Mouse (Mus musculus): ENCODE data around the gene Unc119b. TPM values are rescaled to one million over a fixed set of nuclear protein-coding genes. Genes with fewer than 3 reads are reported as not detected.
"Not testable (repeated sequence)": the region's sequence is repeated elsewhere in the genome, so short reads cannot be mapped to it uniquely, and the experiment has no call there.

Unc119b gene
- polyA plus RNA-seq, 1 experiment from 2014 or later = 65.4 TPM

GRCm38 (mm10) chr5:115083492-115083891 lies 51.3 kb downstream of the Unc119b start:
- Histone ChIP-seq H3K4me2 (ENCODE audit: low read depth, severe bottlenecking) (no peak overlapping the region), H3K4me1 (ENCODE audit: control insufficient read depth, insufficient read depth, low read length) (no peaks in the 10 kb centered on the region), H3K27ac (replicated peaks; ENCODE audit: low read depth, low read length) (no peak overlapping the region), H3K4me3 (ENCODE audit: low read depth, low read length) (no peak overlapping the region), H3K27me3 (ENCODE audit: control insufficient read depth, insufficient read depth, low read length) (no peaks in the 10 kb centered on the region), H3K9ac (ENCODE audit: low read length) (no peak overlapping the region), H3K9me3 (ENCODE audit: control insufficient read depth, low read length) (no peaks in the 10 kb centered on the region), H3K36me3 (ENCODE audit: control insufficient read depth, insufficient read depth, low read length) (peaks cover 15% of the 10 kb centered on the region)
- ATAC-seq (ENCODE audit: insufficient number of reproducible peaks, low FRiP score, low TSS enrichment, low read depth) = no peak
- DNase-seq (ENCODE audit: low spot score) = no peak
- 83% methylated on average over 6 of the region's 6 CpGs for WGBS

GRCm38 (mm10) chr5:115081636-115082035 lies 53.1 kb downstream of the Unc119b start:
- no peak for ATAC-seq (ENCODE audit: insufficient number of reproducible peaks, low FRiP score, low TSS enrichment, low read depth)
- no peak overlapping the region for H3K27ac ChIP-seq (replicated peaks; ENCODE audit: low read depth, low read length)
- no peak overlapping the region for H3K4me3 ChIP-seq (ENCODE audit: low read depth, low read length)
- DNase-seq (ENCODE audit: low spot score) = no peak
- no peaks in the 10 kb centered on the region for H3K9me3 ChIP-seq (ENCODE audit: control insufficient read depth, low read length)
- 85% methylated on average over 5 of the region's 5 CpGs for WGBS
- H3K36me3 ChIP-seq (ENCODE audit: control insufficient read depth, insufficient read depth, low read length) = peaks cover 6% of the 10 kb centered on the region; the same call in 1 of the 2 replicates
- H3K4me2 ChIP-seq (ENCODE audit: low read depth, severe bottlenecking) = no peak overlapping the region
- H3K9ac ChIP-seq (ENCODE audit: low read length) = no peak overlapping the region
- H3K4me1 ChIP-seq (ENCODE audit: control insufficient read depth, insufficient read depth, low read length) = no peaks in the 10 kb centered on the region
- no peaks in the 10 kb centered on the region for H3K27me3 ChIP-seq (ENCODE audit: control insufficient read depth, insufficient read depth, low read length)

GRCm38 (mm10) chr5:115076144-115076901 lies 58.5 kb downstream of the Unc119b start:
- DNase-seq (ENCODE audit: low spot score) (peak; percentile 75), ATAC-seq (ENCODE audit: insufficient number of reproducible peaks, low FRiP score, low TSS enrichment, low read depth) (no peak)
- Histone ChIP-seq H3K27ac (replicated peaks; ENCODE audit: low read depth, low read length) (no peak overlapping the region), H3K27me3 (ENCODE audit: control insufficient read depth, insufficient read depth, low read length) (no peaks in the 10 kb centered on the region), H3K9me3 (ENCODE audit: control insufficient read depth, low read length) (no peaks in the 10 kb centered on the region), H3K36me3 (ENCODE audit: control insufficient read depth, insufficient read depth, low read length) (no peaks in the 10 kb centered on the region; the same call in 1 of the 2 replicates), H3K9ac (ENCODE audit: low read length) (no peak overlapping the region), H3K4me1 (ENCODE audit: control insufficient read depth, insufficient read depth, low read length) (peaks cover 8% of the 10 kb centered on the region), H3K4me2 (ENCODE audit: low read depth, severe bottlenecking) (no peak overlapping the region), H3K4me3 (ENCODE audit: low read depth, low read length) (no peak overlapping the region)
- 59% methylated on average over 5 of the region's 5 CpGs for WGBS

- no peak overlapping the region for H3K9ac ChIP-seq (ENCODE audit: low read length)
- H3K27me3 ChIP-seq (ENCODE audit: control insufficient read depth, insufficient read depth, low read length) = no peaks in the 10 kb centered on the region
- H3K4me1 ChIP-seq (ENCODE audit: control insufficient read depth, insufficient read depth, low read length) = peaks cover 8% of the 10 kb centered on the region
- ATAC-seq (ENCODE audit: insufficient number of reproducible peaks, low FRiP score, low TSS enrichment, low read depth) (no peak), DNase-seq (ENCODE audit: low spot score) (no peak)
- no peak overlapping the region for H3K27ac ChIP-seq (replicated peaks; ENCODE audit: low read depth, low read length)
- H3K36me3 ChIP-seq (ENCODE audit: control insufficient read depth, insufficient read depth, low read length) = no peaks in the 10 kb centered on the region; the same call in 1 of the 2 replicates
- 80% methylated on average over 4 of the region's 4 CpGs for WGBS
- no peak overlapping the region for H3K4me2 ChIP-seq (ENCODE audit: low read depth, severe bottlenecking)
- no peaks in the 10 kb centered on the region for H3K9me3 ChIP-seq (ENCODE audit: control insufficient read depth, low read length)
- no peak overlapping the region for H3K4me3 ChIP-seq (ENCODE audit: low read depth, low read length)
Measured at GRCm38 (mm10) chr5:115074749-115075148, 60.0 kb downstream of the Unc119b start.

DNA sequence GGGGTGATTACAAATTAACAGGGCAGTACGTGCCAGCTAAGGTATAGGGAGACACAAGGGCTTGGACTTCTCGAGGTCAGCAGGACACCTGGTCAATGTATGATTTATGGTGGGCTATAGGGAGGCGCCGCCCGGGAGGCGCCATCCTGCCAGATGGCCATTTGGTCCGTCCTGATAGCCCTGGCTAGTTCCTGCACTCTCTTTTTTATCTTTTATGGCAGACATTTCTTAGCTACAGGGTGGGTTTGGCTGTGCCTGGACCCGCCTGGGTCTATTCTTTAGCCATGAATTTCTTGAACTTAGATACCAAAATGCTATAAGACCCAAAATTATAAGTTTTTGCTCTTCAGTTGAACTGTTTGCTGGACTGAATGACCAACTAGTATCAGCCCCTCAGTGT lies 61.5 kb downstream of the Unc119b start:
- not testable (repeated sequence) for H3K9ac ChIP-seq (ENCODE audit: low read length); H3K36me3 ChIP-seq (ENCODE audit: control insufficient read depth, insufficient read depth, low read length); H3K4me1 ChIP-seq (ENCODE audit: control insufficient read depth, insufficient read depth, low read length); H3K4me3 ChIP-seq (ENCODE audit: low read depth, low read length); H3K27ac ChIP-seq (replicated peaks; ENCODE audit: low read depth, low read length); H3K9me3 ChIP-seq (ENCODE audit: control insufficient read depth, low read length); ATAC-seq (ENCODE audit: insufficient number of reproducible peaks, low FRiP score, low TSS enrichment, low read depth); H3K27me3 ChIP-seq (ENCODE audit: control insufficient read depth, insufficient read depth, low read length); DNase-seq (ENCODE audit: low spot score); H3K4me2 ChIP-seq (ENCODE audit: low read depth, severe bottlenecking)
- 12% methylated on average over 8 of the region's 8 CpGs for WGBS

Other genes starting within 250 kb of the Unc119b start
- gene Oasl2, start 238.0 kb downstream of the Unc119b start, polyA plus RNA-seq (2014; fragmentation: Nextera tagmentation; extraction: Ambion mirVana) = 1.6 and 1.8 TPM in 2 replicates
- 0.54 and 0.59 TPM in 2 replicates for gene Oasl1, start 211.7 kb downstream of the Unc119b start, polyA plus RNA-seq (2014; fragmentation: Nextera tagmentation; extraction: Ambion mirVana)
- gene 2210016L21Rik, start 192.8 kb downstream of the Unc119b start, polyA plus RNA-seq (2014; fragmentation: Nextera tagmentation; extraction: Ambion mirVana) = 55.2 and 56.8 TPM in 2 replicates
- not detected in 2 replicates for gene Hnf1a, start 163.9 kb downstream of the Unc119b start, polyA plus RNA-seq (2014; fragmentation: Nextera tagmentation; extraction: Ambion mirVana)
- 30.9 and 43.5 TPM in 2 replicates for gene Sppl3, start 123.8 kb downstream of the Unc119b start, polyA plus RNA-seq (2014; fragmentation: Nextera tagmentation; extraction: Ambion mirVana)
- gene Gm10401, start 36.7 kb downstream of the Unc119b start, polyA plus RNA-seq (2014; fragmentation: Nextera tagmentation; extraction: Ambion mirVana) = 36.5 and 39.5 TPM in 2 replicates
- 41.5 and 49.3 TPM in 2 replicates for gene Acads, start 15.6 kb downstream of the Unc119b start, polyA plus RNA-seq (2014; fragmentation: Nextera tagmentation; extraction: Ambion mirVana)
- gene Mlec, start 23.2 kb upstream of the Unc119b start, polyA plus RNA-seq (2014; fragmentation: Nextera tagmentation; extraction: Ambion mirVana) = 51.5 and 58.8 TPM in 2 replicates
- gene Cabp1, start 59.4 kb upstream of the Unc119b start, polyA plus RNA-seq (2014; fragmentation: Nextera tagmentation; extraction: Ambion mirVana) = 1.2 and 1.9 TPM in 2 replicates
- gene Pop5, start 100.9 kb upstream of the Unc119b start, polyA plus RNA-seq (2014; fragmentation: Nextera tagmentation; extraction: Ambion mirVana) = 118 and 123 TPM in 2 replicates
- 77.5 and 105 TPM in 2 replicates for gene Rnf10, start 137.9 kb upstream of the Unc119b start, polyA plus RNA-seq (2014; fragmentation: Nextera tagmentation; extraction: Ambion mirVana)
- gene Coq5, start 144.7 kb upstream of the Unc119b start, polyA plus RNA-seq (2014; fragmentation: Nextera tagmentation; extraction: Ambion mirVana) = 51.4 and 54.6 TPM in 2 replicates
- 1,968 and 2,035 TPM in 2 replicates for gene Dynll1, start 166.0 kb upstream of the Unc119b start, polyA plus RNA-seq (2014; fragmentation: Nextera tagmentation; extraction: Ambion mirVana)
- 417 and 433 TPM in 2 replicates for gene Srsf9, start 192.2 kb upstream of the Unc119b start, polyA plus RNA-seq (2014; fragmentation: Nextera tagmentation; extraction: Ambion mirVana)
- gene Gatc, start 206.2 kb upstream of the Unc119b start, polyA plus RNA-seq (2014; fragmentation: Nextera tagmentation; extraction: Ambion mirVana) = 42.5 and 46.7 TPM in 2 replicates
- gene Triap1, start 206.2 kb upstream of the Unc119b start, polyA plus RNA-seq (2014; fragmentation: Nextera tagmentation; extraction: Ambion mirVana) = 59.8 and 64.4 TPM in 2 replicates
- 712 and 734 TPM in 2 replicates for gene Cox6a1, start 214.0 kb upstream of the Unc119b start, polyA plus RNA-seq (2014; fragmentation: Nextera tagmentation; extraction: Ambion mirVana)